Mouse (Mus musculus): ENCODE measurements around the gene Dhdh.
"Not testable (repeated sequence)": the region's sequence is repeated elsewhere in the genome, so short reads cannot be mapped to it uniquely, and the experiment has no call there.

Dhdh gene

DNA sequence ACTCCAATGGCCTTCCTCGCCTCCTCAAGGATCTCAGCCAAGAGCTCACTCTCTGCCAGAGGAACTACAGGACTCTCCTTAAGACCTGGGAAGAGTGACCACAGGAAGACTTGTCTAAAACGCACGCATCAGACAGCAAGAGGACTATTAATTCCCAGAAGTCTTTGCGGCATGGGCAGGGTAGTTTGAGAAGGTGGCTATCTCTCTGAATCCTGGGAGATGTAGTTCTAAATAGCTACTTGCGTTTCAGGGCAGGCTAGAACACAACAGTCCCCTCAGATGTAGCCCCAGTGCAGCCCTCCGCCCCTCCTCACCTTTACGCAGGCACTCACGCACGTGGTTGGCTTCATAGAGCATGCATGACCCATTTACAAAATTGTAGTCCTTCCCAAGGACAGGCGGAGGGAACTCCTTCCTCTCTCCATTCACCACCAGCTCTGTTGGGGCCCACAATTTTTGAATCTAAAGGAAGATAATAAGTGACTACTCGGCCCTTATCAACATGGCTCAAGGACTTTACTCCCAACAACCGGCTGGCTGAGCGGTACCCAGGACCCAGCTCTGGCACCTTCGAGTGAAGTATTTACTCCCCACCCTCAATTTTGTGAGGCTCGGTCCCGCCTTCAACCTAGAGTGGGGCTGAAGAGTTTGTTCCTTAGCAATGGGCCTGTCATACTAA lies 13.2 kb downstream of the Dhdh start:
- no peak for DNase-seq (ENCODE audit: low read depth, low spot score)

DNA sequence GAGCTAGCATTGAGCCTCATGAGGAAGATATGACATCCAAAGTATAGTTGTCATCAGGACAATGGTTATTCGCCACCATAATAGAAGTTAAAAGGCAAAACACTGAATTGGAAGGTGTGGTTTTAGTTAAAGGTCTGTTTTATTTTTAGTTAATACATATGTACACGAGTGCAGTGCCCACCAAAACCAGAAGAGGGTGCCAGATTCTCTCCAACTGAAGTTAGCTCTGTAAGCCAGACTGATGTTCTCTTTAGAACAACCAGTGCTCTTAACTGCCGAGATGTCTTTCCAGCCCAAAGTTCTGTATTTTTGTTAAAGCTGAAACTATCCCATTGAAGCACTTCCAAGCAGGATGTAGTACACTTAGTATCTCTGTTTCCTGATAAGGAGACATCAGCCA lies 17.7 kb downstream of the Dhdh start:
- no peak for DNase-seq (ENCODE audit: low read depth, low spot score)

DNA sequence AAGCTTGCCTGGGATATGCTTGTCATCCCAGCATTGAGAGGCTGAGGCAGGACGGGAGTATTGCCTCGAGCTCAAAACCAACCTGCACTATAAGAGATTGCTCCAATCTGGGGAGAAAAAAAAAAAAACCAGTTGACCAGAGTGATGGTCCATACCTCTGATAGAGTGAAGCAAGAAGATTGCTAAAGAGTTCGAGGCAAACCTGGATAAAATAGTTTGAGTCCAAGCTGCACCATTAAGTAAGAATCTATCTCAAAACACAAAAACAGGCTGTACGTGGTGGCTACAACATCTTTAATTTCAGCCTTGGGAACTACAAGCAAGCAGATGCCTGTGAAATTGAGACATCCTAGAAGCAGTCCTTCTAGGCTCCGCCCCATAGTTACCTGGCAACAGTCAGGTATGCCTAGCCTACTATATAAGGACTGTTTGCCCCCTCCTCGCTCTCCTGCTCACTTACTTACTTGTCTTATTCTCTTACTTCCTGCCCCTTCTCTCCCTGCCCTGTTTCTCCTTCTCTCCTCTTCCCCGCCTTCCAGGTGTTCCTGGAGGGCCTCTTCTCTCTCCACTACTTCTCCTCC lies 21.4 kb downstream of the Dhdh start:
- DNase-seq (ENCODE audit: low read depth, low spot score): no peak

DNA sequence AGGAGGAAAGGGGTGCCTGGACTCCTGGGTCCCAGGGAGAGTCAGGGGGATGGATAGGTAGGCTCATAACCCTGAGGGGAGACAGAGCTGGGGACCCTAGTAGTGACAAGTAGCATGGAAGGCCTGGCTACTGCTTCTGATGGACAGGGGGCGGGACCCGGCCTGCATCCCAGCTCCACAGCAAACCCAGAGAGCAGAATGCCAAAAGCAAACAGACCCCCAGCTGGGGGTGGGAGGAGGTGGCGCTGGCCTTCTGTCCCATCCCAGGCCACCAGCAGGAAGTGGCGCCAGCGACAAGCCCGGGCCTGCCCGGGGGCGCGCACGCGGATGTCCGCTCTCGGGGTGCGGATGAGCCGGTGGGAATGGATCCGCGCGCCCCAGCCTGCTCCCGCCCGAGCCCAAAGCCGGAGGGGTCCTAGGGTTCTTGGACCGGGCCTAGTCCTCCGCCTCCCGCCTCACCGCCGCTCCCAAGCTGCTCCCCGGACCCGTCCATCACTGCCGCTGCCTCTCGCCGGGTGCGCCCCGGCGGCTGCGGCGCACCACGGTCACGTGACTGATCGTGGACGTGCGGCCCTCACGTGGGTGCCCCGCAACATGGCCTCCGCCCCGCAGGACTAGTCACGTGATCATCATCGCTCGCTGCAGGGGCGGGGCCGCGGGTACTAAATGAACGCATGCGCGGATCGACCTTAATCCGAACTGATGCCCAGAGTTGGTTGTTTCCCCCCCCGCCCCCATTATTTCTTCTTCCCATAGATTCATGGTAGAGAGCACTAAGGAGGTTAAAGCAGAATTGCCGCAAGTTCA lies 22.1 kb downstream of the Dhdh start, which contains the start of gene Bax:
Gene Bax (minus strand): TSS at position 616 of the 807 bp plus-strand sequence.
- peak; percentile 82 for DNase-seq (ENCODE audit: low read depth, low spot score)

DNA sequence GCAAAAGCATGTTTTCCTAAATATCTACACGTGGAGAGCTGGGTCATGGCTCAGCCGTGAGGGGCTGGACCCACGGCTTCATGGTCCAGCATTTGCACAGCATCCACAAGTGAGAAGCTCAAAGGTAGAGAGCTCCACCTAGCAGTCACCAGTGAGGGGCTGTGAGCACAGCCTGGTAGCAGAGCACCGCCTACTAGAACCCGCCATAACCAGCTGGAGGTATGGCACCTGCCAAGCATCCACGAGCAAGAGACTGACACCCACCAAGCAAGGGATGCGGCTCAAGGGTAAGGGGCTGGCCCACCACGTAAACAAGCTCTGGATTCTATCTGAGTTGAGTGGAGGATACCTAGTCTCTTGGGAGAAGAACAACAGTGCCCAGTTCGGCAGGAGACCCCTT lies 23.1 kb downstream of the Dhdh start:
- DNase-seq (ENCODE audit: low read depth, low spot score): no peak

DNA sequence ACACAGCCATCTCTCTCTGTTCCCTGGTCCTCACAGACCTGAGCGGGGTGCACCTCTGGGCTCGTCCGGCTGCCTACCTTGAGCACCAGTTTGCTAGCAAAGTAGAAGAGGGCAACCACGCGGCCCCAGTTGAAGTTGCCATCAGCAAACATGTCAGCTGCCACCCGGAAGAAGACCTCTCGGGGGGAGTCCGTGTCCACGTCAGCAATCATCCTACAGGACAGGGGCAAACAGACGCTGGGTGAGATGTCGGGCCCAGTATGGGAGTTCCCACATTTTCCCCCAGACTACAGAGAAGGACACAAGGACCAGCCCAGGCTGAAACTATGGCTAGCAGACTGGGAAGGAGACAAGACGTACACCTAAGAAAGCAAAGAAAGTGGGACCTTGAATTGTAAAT lies 23.5 kb downstream of the Dhdh start:
- DNase-seq (ENCODE audit: low read depth, low spot score): no peak

DNA sequence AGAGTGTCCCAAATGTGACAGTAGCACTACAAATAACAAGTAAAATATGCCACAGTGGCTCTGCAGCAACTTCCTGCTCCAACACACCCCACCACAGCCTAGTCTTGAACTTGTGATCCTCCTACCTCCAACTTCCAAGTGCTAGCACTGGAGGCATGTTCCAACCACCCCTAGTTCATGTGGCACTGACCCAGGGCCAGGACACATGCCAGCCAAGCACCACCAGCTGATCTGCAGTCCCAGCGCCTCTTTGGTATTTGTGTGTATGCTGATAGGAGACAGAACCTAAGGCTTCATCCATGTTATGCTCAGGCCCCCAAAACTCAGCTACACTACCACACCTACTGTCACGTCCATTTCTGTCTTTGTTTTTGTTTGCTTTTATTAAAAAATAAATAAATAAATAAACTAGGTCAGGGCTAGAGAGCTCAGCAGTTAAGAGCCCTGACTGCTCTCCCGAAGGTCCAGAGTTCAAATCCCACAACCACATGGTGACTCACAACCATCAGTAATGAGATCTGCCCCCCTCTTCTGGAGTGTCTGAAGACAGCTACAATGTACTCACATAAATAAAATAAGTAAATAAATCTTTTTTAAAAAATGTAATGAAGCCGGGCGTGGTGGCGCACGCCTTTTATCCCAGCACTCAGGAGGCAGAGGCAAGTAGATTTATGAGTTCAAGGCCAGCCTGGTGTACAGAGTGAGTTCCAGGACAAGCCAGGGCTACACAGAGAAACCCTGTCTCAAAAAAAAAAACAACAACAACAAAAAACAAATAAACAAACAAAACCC lies 24.4 kb downstream of the Dhdh start:
- DNase-seq (ENCODE audit: low read depth, low spot score): no peak

DNA sequence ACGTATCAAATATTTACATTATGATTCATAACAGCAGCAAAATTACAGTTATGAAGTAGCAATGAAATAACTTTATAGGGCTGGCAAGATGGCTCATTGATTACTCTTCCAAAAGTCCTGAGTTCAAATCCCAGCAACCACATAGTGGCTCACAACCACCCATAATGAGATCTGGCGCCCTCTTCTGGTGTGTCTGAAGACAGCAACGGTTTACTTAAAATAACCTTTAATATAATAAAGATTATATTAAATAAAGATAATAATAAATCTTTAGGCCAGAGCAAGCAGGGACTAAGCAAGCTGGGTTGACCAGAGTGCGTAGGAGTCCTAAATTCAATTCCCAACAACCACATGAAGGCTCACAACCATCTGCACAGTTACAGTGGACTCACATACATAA lies 25.7 kb downstream of the Dhdh start:
- DNase-seq (ENCODE audit: low read depth, low spot score): not testable (repeated sequence)

DNA sequence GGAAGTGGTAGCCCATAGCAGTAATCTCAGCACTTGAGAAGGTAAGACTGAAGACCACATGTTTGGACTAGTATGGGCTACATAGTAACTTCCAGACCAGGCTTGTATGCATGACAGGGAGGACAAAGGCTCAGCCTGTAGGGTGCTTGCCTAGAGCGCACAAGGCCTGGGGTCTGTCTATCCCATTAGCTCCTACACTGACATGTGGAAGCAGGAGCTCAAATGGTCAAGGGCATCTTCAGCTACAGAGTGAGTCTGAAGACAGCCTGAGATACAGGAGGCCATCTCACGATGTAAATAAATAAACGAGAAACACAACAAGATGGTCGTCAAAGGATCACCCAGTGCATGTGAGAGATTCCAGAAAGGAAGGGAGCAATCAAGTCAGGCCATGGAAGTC lies 26.3 kb downstream of the Dhdh start:
- no peak for DNase-seq (ENCODE audit: low read depth, low spot score)

DNA sequence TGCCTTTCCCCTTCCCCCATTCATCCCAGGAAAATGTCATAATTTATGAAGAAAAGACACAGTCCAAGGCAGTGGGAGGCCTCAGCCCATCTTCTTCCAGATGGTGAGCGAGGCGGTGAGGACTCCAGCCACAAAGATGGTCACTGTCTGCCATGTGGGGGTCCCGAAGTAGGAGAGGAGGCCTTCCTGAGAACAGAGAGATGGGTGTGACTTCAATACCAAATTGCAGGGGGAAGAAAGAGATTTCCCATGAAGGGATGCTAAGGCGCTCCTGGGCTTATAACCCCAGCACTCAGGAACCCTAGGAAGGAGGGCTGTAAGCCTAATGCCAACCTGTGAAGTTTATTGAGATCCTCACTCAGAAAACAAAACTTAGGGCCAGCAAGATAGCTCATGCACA lies 26.8 kb downstream of the Dhdh start:
- no peak for DNase-seq (ENCODE audit: low read depth, low spot score)

DNA sequence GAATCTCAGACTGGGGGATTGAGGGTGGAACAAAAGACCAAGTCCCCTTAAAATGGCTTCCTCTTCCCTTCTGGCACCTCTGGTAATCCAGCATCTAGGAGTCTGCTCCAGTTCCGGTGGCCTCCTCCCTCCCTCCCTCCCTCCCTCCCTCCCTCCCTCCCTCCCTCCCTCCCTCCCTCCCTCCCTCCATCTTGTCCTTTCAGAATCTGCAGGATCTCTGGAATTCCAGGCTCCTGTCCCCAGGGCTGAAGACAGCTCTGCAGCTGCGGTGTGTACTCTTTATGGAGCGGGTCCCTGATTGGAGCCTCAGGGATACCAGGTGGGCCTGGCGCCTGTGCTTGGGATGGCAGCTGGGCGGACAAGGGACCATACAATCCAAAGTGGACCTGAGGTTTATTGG lies 27.3 kb downstream of the Dhdh start:
- DNase-seq (ENCODE audit: low read depth, low spot score): no peak

DNA sequence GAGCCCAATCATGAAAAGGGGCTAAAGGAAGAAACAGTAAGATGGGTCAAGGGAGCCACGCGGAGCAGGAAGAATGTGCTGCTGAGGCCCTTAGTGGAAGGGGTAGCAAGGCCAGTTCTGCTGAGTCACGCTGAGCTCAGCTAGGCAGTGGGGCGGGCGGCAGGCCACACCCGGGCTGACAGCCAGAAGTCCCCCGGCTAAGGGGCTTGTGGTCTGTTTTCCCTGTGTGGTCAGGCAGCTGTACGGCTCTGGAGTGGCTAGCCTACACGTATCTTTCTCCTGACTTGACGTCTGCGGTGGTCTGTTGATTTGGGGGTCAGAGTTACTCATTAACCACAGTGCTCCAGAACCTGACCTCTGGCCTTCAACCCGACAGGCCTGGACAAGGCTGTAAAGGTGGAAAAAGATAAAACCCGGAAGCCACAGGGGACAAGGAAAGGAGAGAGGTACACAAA lies 27.7 kb downstream of the Dhdh start:
- DNase-seq (ENCODE audit: low read depth, low spot score): no peak

DNA sequence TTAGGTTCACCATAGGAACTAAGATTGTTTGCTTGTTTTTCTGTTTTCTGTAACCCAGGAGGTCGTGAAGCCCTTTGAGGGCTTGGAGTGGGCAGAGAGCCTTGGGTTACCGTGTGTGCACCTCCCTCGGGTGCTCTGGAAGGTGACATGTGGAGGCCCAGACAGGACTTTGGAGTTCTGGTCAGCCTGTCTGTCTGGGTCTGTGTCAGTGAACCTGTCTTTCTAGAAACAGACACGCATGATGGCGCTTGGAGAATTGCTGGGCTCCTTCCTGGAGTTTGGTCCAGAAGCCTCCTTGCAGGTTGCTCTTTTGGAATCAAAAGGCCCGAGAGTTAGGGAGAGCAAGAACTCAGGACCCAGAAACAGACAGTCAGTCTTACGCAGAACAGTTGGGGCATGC lies 28.2 kb downstream of the Dhdh start:
- no peak for DNase-seq (ENCODE audit: low read depth, low spot score)

DNA sequence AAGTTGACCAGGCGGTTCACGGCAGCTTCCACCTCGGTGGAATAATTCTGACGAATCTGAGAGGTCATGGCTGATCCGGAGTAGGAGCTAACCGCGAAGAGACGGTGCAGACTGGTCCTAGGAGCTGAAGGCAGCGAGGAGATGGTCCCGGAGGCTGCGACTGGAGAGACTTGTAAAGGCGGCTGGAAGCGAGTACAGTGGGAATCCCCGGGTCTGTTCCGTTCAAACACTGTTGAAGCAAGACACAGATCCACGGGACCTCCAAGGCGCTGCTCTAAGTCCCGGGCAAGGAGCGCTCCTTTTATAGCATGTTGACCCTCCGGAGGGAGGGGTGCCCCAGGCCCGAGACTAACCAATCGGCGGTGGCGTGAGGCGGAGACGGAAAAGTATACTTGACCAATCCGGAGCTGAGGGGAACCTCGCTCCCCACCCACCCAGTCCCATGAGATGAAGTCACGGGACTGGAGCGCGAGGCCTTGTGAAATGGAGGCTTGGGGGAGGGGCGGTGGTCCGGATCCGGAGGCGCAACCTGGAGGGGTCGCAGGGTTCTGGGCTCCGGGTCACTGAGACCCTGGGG lies 29.0 kb downstream of the Dhdh start, which contains the start of gene Ftl1:
Gene Ftl1 (minus strand): TSS at position 321 of the 577 bp plus-strand sequence.
- peak; percentile 92 for DNase-seq (ENCODE audit: low read depth, low spot score)

DNA sequence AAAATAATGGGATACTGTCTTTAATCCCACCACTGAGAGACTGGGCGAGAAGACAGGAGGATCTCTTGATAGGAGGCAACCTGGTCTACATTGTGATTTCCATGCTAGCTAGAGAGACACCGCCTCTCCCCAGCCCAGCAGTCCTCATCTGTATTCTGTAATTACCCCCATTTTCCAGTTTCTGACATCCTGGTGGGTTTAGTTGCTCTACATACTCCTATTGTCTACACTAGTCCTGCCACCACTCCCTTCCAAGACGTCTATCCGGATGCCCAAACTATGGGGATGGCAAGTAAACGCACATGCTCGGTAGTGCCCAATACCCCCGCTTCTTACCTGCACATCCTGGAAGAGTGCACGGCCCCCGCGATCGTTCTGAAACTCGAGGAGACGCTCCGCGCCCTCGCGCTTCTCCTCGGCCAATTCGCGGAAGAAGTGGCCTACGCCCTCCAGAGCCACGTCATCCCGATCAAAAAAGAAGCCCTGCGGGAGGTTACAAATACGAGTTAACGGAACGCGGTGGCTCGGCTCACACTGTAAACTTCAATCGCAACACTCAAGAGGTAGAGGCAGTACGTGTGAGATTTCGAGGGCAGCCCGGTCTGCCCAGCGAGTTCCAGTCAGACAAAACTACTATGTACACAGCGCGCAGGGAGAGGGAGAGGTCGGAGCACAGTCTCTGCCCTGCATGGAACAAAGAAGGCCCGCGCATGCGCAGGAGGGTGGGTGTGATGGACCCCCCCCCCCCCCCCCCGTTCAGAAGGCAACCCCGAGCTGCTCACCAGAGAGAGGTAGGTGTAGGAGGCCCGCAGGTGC lies 29.6 kb downstream of the Dhdh start:
- no peak for DNase-seq (ENCODE audit: low read depth, low spot score)

DNA sequence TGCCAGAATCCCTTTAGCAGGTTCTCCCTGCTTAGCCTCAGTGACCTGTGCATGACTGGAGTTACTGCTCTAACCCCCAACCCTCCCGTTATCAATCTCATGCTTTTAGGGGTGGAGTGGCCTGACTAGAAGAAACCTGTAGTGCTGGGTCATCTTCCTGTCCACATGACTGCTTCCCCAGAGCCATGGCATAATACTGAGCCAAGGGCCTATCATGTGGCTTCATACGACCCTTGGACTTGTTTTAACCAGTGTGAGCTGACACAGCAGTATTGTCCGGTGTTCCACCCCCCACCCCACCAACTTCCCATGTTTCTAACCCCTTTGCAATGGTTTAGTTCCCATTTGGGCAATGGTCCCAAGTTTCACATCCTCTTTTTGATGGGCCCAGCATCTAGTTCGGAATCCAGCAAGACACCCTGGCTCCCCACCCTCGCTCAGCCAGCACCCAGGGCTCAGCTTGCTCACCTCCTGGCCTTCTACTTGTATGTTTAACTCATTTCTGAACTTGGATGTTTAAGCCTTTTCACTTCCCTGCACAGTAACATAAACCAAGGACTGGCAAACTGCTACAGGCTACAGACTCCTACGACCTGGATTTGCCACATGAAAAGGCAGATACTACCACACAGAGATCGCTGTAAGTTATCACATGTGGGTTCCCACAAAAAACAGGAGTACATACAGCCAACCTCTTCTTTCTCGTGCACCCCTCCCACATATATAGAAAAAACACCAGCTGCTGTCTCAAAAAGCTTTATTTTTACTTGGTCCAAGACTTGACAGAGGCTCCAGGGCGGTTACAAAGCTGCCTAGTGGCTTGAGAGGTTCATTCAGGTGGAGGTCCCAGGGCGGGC lies 31.2 kb downstream of the Dhdh start:
- no peak for DNase-seq (ENCODE audit: low read depth, low spot score)

DNA sequence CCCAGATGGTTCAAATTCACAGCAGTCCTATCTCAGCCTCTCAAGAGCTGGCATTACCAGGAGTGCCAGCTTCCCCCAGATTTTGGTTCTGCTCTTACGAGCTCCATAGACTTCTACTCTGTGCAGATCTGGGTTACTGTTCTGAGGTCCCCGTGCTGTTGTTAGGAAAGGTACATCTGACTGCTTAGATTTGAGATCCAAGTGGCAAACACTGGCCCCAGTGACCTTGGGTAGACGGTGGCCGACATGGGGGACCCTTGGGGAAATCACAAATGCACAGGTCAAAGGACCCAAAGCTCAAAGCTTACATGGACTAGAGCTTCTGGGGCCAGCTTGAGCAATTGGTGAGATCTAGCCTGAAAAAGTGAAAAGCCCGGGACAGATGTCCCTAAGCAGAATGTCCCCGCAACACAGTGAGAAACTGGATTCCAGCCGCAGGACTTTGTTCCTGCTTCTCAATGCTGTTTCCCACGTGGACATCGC lies 31.8 kb downstream of the Dhdh start:
- DNase-seq (ENCODE audit: low read depth, low spot score): no peak

DNA sequence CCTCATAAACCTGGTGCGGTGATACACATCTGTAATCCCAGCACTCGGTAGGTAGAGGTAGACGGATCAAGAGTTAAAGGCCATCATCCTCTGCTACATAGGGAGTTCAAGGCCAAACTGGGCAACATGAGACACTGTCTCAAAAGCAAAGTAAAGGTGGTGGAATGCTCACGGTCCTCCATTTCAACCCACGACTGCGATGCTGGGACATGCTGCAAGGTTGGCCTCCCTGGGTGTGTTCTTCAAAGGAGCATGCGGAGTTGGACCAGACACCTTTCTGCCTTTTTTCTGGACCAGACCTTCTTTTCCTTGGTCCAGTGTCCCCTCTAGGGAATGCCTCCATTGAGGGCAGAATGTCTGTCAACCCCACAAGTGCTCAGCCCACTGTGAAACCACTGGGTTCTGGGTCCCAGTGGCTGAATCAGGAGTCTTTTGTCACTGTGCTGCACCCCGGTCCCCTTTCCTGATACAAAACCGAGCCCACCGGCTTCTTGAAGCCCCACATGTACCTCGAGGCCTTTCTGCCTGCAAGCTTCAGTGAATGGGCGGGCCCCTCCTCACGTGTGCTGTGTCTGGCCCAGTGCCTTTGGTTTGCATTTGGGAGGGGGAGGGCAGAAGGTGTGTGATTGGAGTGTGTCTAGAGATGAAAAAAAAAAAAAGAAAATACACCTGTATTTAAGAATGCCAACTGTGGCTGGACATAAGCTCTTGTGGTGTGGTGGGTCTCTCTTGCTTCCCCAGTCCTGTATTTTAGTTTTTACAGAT lies 32.5 kb downstream of the Dhdh start:
- DNase-seq (ENCODE audit: low read depth, low spot score): no peak

DNA sequence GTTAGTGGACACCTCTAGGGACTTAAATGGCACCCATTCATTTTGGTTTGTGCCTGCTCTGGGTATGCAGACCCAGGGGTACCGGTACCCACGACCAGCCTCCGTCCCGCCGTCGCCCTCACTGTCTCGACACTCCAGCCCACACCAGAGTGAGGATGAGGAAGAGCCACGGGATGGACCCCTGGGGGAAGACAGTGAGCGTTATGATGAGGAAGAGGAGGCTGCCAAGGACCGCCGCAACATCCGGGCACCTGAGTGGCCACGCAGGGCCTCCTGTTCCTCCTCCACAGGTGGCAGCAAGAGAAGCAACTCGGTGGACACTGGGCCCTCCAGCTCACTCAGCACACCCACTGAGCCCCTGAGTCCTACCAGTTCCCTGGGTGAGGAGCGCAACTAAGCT lies 33.6 kb downstream of the Dhdh start:
- no peak for DNase-seq (ENCODE audit: low read depth, low spot score)

Measured in WW6 (cell line).